In the genomic region with DNA sequence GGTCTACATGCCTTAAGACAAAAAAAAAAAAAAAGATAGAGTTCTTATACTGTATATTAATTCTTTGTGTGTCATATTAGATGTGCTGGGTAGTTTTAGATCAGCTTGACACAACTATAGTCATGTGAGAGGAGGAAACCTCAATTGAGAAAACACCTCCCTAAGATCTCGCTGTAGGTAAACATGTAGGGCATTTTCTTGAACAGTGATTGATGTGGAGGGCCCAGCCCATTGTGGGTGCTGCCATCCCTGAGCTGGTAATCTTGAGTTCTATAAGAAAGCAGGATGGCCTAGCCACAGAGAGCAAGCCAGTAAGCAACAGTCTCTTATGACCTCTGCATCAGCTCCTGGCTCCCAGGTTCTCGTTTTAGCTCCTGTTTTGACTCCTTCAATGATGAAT, we compare ENCODE assay signal across 11 mouse cellular contexts.
"Had no signal": no experiment of that assay in that cellular context is flagged by ENCODE, and none has a peak within 500 bp of the region (broad histone marks: within the 10 kb centered on the region; RNA-seq: fewer than 3 reads in every experiment).

No protein-coding gene starts in this region.

- ATAC-seq: liver, embryonic 12.5 days; midbrain, embryonic 15.5 days had no signal

- H3K27ac ChIP-seq: kidney, embryonic 15.5 days; left cerebral cortex, adult 2 months; limb, embryonic 15.5 days; liver, embryonic 12.5 days; midbrain, embryonic 15.5 days; neural tube, embryonic 15.5 days had no signal

- DNase-seq: kidney, adult 18-20 months; kidney, postnatal 14 days; lung, postnatal 14 days; thymus, postnatal 36 days had no signal

- H3K4me1 ChIP-seq: kidney, embryonic 15.5 days; limb, embryonic 15.5 days; midbrain, embryonic 15.5 days; neural tube, embryonic 15.5 days had no signal

- H3K4me3 ChIP-seq: kidney, embryonic 15.5 days; left cerebral cortex, adult 2 months; limb, embryonic 15.5 days; liver, embryonic 12.5 days; megakaryocyte, embryonic 14.5 days; midbrain, embryonic 15.5 days; neural tube, embryonic 15.5 days had no signal

- H3K27me3 ChIP-seq: kidney, embryonic 15.5 days; limb, embryonic 15.5 days; liver, embryonic 12.5 days; megakaryocyte, embryonic 14.5 days; midbrain, embryonic 15.5 days; neural tube, embryonic 15.5 days had no signal

- H3K36me3 ChIP-seq: kidney, embryonic 15.5 days; limb, embryonic 15.5 days; midbrain, embryonic 15.5 days; neural tube, embryonic 15.5 days had no signal
